Mouse (Mus musculus): ENCODE measurements around the gene Vdac1. TPM values are rescaled to one million over a fixed set of nuclear protein-coding genes. Genes with fewer than 3 reads are reported as not detected.

Gene Vdac1
- polyA plus RNA-seq, 1 experiment from 2014 or later, result 369 TPM

- ATAC-seq (ENCODE audit: low FRiP score, low read depth), result no peak
- H3K4me1 ChIP-seq (replicated peaks), result peaks cover 57% of the 10 kb centered on the region
- 93% methylated on average over 2 of the region's 2 CpGs for WGBS
- no peaks in the 10 kb centered on the region for H3K27me3 ChIP-seq
- no peak overlapping the region for H3K4me3 ChIP-seq
- H3K36me3 ChIP-seq, result no peaks in the 10 kb centered on the region
- no peaks in the 10 kb centered on the region for H3K9me3 ChIP-seq
- no peak overlapping the region for H3K27ac ChIP-seq (replicated peaks)
- H3K4me2 ChIP-seq, result no peak overlapping the region
- no peak overlapping the region for H3K9ac ChIP-seq
These were observed 3.7 kb downstream of the Vdac1 start for GRCm38 (mm10) chr11:52364376-52364775.

GRCm38 (mm10) chr11:52365143-52365542, 4.5 kb downstream of the Vdac1 start:
- H3K4me2 ChIP-seq, result no peak overlapping the region
- H3K27me3 ChIP-seq, result no peaks in the 10 kb centered on the region
- H3K4me3 ChIP-seq, result no peak overlapping the region
- 71% methylated on average over 1 of the region's 1 CpGs for WGBS
- no peaks in the 10 kb centered on the region for H3K36me3 ChIP-seq
- peaks cover 55% of the 10 kb centered on the region for H3K4me1 ChIP-seq (replicated peaks)
- no peak overlapping the region for H3K27ac ChIP-seq (replicated peaks)
- H3K9ac ChIP-seq, result no peak overlapping the region
- no peaks in the 10 kb centered on the region for H3K9me3 ChIP-seq
- ATAC-seq (ENCODE audit: low FRiP score, low read depth), result no peak

- Histone ChIP-seq H3K4me3 (no peak overlapping the region), H3K9me3 (no peaks in the 10 kb centered on the region), H3K36me3 (no peaks in the 10 kb centered on the region), H3K9ac (no peak overlapping the region), H3K27me3 (no peaks in the 10 kb centered on the region), H3K4me2 (no peak overlapping the region), H3K27ac (replicated peaks) (no peak overlapping the region), H3K4me1 (replicated peaks) (peaks cover 61% of the 10 kb centered on the region)
- ATAC-seq (ENCODE audit: low FRiP score, low read depth), result no peak
- 96% methylated on average over 5 of the region's 5 CpGs for WGBS
These were observed 5.7 kb downstream of the Vdac1 start for GRCm38 (mm10) chr11:52366358-52366757.

GRCm38 (mm10) chr11:52368176-52368985, 7.7 kb downstream of the Vdac1 start:
- H3K27me3 ChIP-seq, result no peaks in the 10 kb centered on the region
- no peak overlapping the region for H3K27ac ChIP-seq (replicated peaks)
- H3K9ac ChIP-seq, result no peak overlapping the region
- no peak overlapping the region for H3K4me3 ChIP-seq
- H3K4me2 ChIP-seq, result no peak overlapping the region
- H3K36me3 ChIP-seq, result no peaks in the 10 kb centered on the region
- ATAC-seq (ENCODE audit: low FRiP score, low read depth), result no peak
- H3K4me1 ChIP-seq (replicated peaks), result peaks cover 44% of the 10 kb centered on the region
- WGBS, result 77% methylated on average over 10 of the region's 10 CpGs
- H3K9me3 ChIP-seq, result no peaks in the 10 kb centered on the region

GRCm38 (mm10) chr11:52369252-52370134, 8.8 kb downstream of the Vdac1 start:
- no peaks in the 10 kb centered on the region for H3K36me3 ChIP-seq
- 84% methylated on average over 9 of the region's 9 CpGs for WGBS
- H3K4me3 ChIP-seq, result no peak overlapping the region
- no peak for ATAC-seq (ENCODE audit: low FRiP score, low read depth)
- no peaks in the 10 kb centered on the region for H3K9me3 ChIP-seq
- H3K27me3 ChIP-seq, result no peaks in the 10 kb centered on the region
- H3K9ac ChIP-seq, result no peak overlapping the region
- H3K4me2 ChIP-seq, result no peak overlapping the region
- H3K4me1 ChIP-seq (replicated peaks), result peaks cover 35% of the 10 kb centered on the region
- no peak overlapping the region for H3K27ac ChIP-seq (replicated peaks)

GRCm38 (mm10) chr11:52370135-52370452, 9.4 kb downstream of the Vdac1 start:
- H3K4me3 ChIP-seq, result no peak overlapping the region
- 97% methylated on average over 2 of the region's 2 CpGs for WGBS
- no peaks in the 10 kb centered on the region for H3K27me3 ChIP-seq
- H3K27ac ChIP-seq (replicated peaks), result peak overlapping the region; percentile 16
- peaks cover 31% of the 10 kb centered on the region for H3K4me1 ChIP-seq (replicated peaks)
- peaks cover 4% of the 10 kb centered on the region for H3K36me3 ChIP-seq
- no peak overlapping the region for H3K4me2 ChIP-seq
- ATAC-seq (ENCODE audit: low FRiP score, low read depth), result no peak
- H3K9me3 ChIP-seq, result no peaks in the 10 kb centered on the region
- H3K9ac ChIP-seq, result no peak overlapping the region

GRCm38 (mm10) chr11:52370538-52370937, 9.9 kb downstream of the Vdac1 start:
- H3K36me3 ChIP-seq, result peaks cover 8% of the 10 kb centered on the region
- 33% methylated on average over 2 of the region's 2 CpGs for WGBS
- ATAC-seq (ENCODE audit: low FRiP score, low read depth), result peak; percentile 29; the same call in 1 of the 2 replicates
- no peaks in the 10 kb centered on the region for H3K9me3 ChIP-seq
- no peak overlapping the region for H3K9ac ChIP-seq
- H3K27me3 ChIP-seq, result no peaks in the 10 kb centered on the region
- peaks cover 27% of the 10 kb centered on the region for H3K4me1 ChIP-seq (replicated peaks)
- H3K4me3 ChIP-seq, result no peak overlapping the region
- peak overlapping the region; percentile 16 for H3K27ac ChIP-seq (replicated peaks)
- H3K4me2 ChIP-seq, result no peak overlapping the region

GRCm38 (mm10) chr11:52373841-52374240, 13.2 kb downstream of the Vdac1 start:
- Histone ChIP-seq H3K4me3 (no peak overlapping the region), H3K9me3 (no peaks in the 10 kb centered on the region), H3K9ac (no peak overlapping the region), H3K27me3 (no peaks in the 10 kb centered on the region), H3K36me3 (peaks cover 40% of the 10 kb centered on the region), H3K27ac (replicated peaks) (no peak overlapping the region), H3K4me1 (replicated peaks) (peaks cover 16% of the 10 kb centered on the region), H3K4me2 (no peak overlapping the region)
- ATAC-seq (ENCODE audit: low FRiP score, low read depth), result no peak
- WGBS, result 54% methylated on average over 7 of the region's 7 CpGs

GRCm38 (mm10) chr11:52374340-52374739, 13.7 kb downstream of the Vdac1 start:
- 65% methylated on average over 6 of the region's 6 CpGs for WGBS
- H3K4me1 ChIP-seq (replicated peaks), result peaks cover 12% of the 10 kb centered on the region
- no peaks in the 10 kb centered on the region for H3K27me3 ChIP-seq
- no peak overlapping the region for H3K4me2 ChIP-seq
- ATAC-seq (ENCODE audit: low FRiP score, low read depth), result no peak
- peaks cover 44% of the 10 kb centered on the region for H3K36me3 ChIP-seq
- no peaks in the 10 kb centered on the region for H3K9me3 ChIP-seq
- no peak overlapping the region for H3K4me3 ChIP-seq
- no peak overlapping the region for H3K27ac ChIP-seq (replicated peaks)
- H3K9ac ChIP-seq, result no peak overlapping the region

GRCm38 (mm10) chr11:52377579-52377978, 16.9 kb downstream of the Vdac1 start:
- H3K9me3 ChIP-seq, result no peaks in the 10 kb centered on the region
- H3K27me3 ChIP-seq, result no peaks in the 10 kb centered on the region
- no peak overlapping the region for H3K4me2 ChIP-seq
- no peak for ATAC-seq (ENCODE audit: low FRiP score, low read depth)
- no peak overlapping the region for H3K9ac ChIP-seq
- 95% methylated on average over 4 of the region's 4 CpGs for WGBS
- H3K36me3 ChIP-seq, result peaks cover 60% of the 10 kb centered on the region
- H3K4me1 ChIP-seq (replicated peaks), result no peaks in the 10 kb centered on the region
- H3K27ac ChIP-seq (replicated peaks), result no peak overlapping the region
- H3K4me3 ChIP-seq, result no peak overlapping the region

- Histone ChIP-seq H3K27ac (replicated peaks) (no peak overlapping the region), H3K9ac (no peak overlapping the region), H3K36me3 (peaks cover 64% of the 10 kb centered on the region), H3K4me3 (no peak overlapping the region), H3K4me2 (no peak overlapping the region), H3K9me3 (no peaks in the 10 kb centered on the region), H3K4me1 (replicated peaks) (no peaks in the 10 kb centered on the region), H3K27me3 (no peaks in the 10 kb centered on the region)
- no peak for ATAC-seq (ENCODE audit: low FRiP score, low read depth)
- WGBS, result 88% methylated on average over 3 of the region's 3 CpGs
These were observed 18.6 kb downstream of the Vdac1 start for GRCm38 (mm10) chr11:52379241-52379640.

GRCm38 (mm10) chr11:52383741-52384140, 23.1 kb downstream of the Vdac1 start:
- no peak overlapping the region for H3K27ac ChIP-seq (replicated peaks)
- no peak overlapping the region for H3K9ac ChIP-seq
- ATAC-seq (ENCODE audit: low FRiP score, low read depth), result no peak
- 94% methylated on average over 14 of the region's 14 CpGs for WGBS
- no peaks in the 10 kb centered on the region for H3K4me1 ChIP-seq (replicated peaks)
- H3K27me3 ChIP-seq, result no peaks in the 10 kb centered on the region
- H3K9me3 ChIP-seq, result no peaks in the 10 kb centered on the region
- no peak overlapping the region for H3K4me3 ChIP-seq
- peaks cover 68% of the 10 kb centered on the region for H3K36me3 ChIP-seq
- H3K4me2 ChIP-seq, result no peak overlapping the region

Data from hindbrain, embryonic 15.5 days (tissue).